Mouse (Mus musculus) left cerebral cortex, postnatal 25 days (tissue): ENCODE results near the gene Fibp. TPM values are rescaled to one million over a fixed set of nuclear protein-coding genes. Genes with fewer than 3 reads are reported as not detected.

Experiments
- DNase-seq, 2 experiments: peaks; one replicate each; pipeline ENCODE4 v3.0.0; 2022; ENCODE audit warnings: low spot score in 2 of 2, mixed read lengths in 1 of 2
- intact Hi-C: fragments of 180-260 bp; cut with DNase I; formaldehyde crosslinking; loops from one replicate; pipeline ENCODE4 v1.15.1; 2025
- total RNA-seq, 2 experiments: library from RNA; stranded (reverse); gene quantifications; 2 replicates each; pipeline ENCODE4 v1.2.3; 2021

Gene Fibp
- total RNA-seq, 2 experiments from 2014 or later, result 81.9 to 92.9 TPM

GRCm38 (mm10) chr19:5459019-5459418 lies 1.4 kb upstream of the Fibp start:
- peak in 1 of 2 experiments; percentile 84 for DNase-seq
- intact Hi-C loops, result no loop called here

GRCm38 (mm10) chr19:5459896-5460295 lies 519 bp upstream of the Fibp start:
- peak in 1 of 2 experiments; percentile 67 for DNase-seq
- intact Hi-C loops, result loop anchor here (1.0 kb wide), 1 partner anchor 30 kb away; the partner anchor contains the start of gene Cfl1

- DNase-seq, result no peak
- intact Hi-C loops, result no loop called here
These were observed 996 bp downstream of the Fibp start for GRCm38 (mm10) chr19:5461411-5461810.

- DNase-seq, result no peak
- intact Hi-C loops, result loop anchor here (2.0 kb wide), 1 partner anchor 106 kb away; the partner anchor contains the start of gene Ap5b1
These were observed 2.8 kb downstream of the Fibp start for GRCm38 (mm10) chr19:5463212-5463611.

GRCm38 (mm10) chr19:5463791-5464562 lies 3.6 kb downstream of the Fibp start:
- intact Hi-C loops, result loop anchor here (2.0 kb wide), 1 partner anchor 105 kb away; the partner anchor contains the start of gene Ap5b1
- DNase-seq, result peak in 1 of 2 experiments; percentile 57

GRCm38 (mm10) chr19:5465037-5465436 lies 4.6 kb downstream of the Fibp start:
- DNase-seq, result no peak
- intact Hi-C loops, result no loop called here

- intact Hi-C loops, result no loop called here
- DNase-seq, result no peak
These were observed 6.6 kb downstream of the Fibp start for GRCm38 (mm10) chr19:5466916-5467500.

- no peak for DNase-seq
- intact Hi-C loops, result no loop called here
These were observed 8.0 kb downstream of the Fibp start, which contains the start of gene Ctsw for GRCm38 (mm10) chr19:5468374-5468773. Gene Ctsw (minus strand): TSS chr19:5468507.

- intact Hi-C loops, result no loop called here
- no peak for DNase-seq
These were observed 11.4 kb downstream of the Fibp start for GRCm38 (mm10) chr19:5471846-5472245.

GRCm38 (mm10) chr19:5472857-5473256 lies 12.4 kb downstream of the Fibp start:
- DNase-seq, result no peak
- intact Hi-C loops, result no loop called here

GRCm38 (mm10) chr19:5473720-5474119 lies 13.3 kb downstream of the Fibp start, which contains the start of gene Efemp2:
Gene Efemp2 (plus strand): TSS chr19:5473954.
- intact Hi-C loops, result loop anchor here (2.0 kb wide), 1 partner anchor 15 kb away; the partner anchor contains the start of gene Mus81
- peak; percentile 63 to 65 for DNase-seq

GRCm38 (mm10) chr19:5474281-5475068 lies 14.1 kb downstream of the Fibp start:
- no peak for DNase-seq
- intact Hi-C loops, result loop anchor here (2.0 kb wide), 1 partner anchor 14 kb away; the partner anchor contains the start of gene Mus81

GRCm38 (mm10) chr19:5475069-5475714 lies 14.8 kb downstream of the Fibp start:
- intact Hi-C loops, result loop anchor here (2.0 kb wide), 1 partner anchor 14 kb away; the partner anchor contains the start of gene Mus81

GRCm38 (mm10) chr19:5477004-5477667 lies 16.7 kb downstream of the Fibp start:
- intact Hi-C loops, result no loop called here
- DNase-seq, result peak in 1 of 2 experiments; percentile 81

More at GRCm38 (mm10) chr19:5475069-5475714, 14.8 kb downstream of the Fibp start:
- no peak for DNase-seq

- intact Hi-C loops, result no loop called here
- no peak for DNase-seq
These were observed 17.4 kb downstream of the Fibp start for GRCm38 (mm10) chr19:5477668-5478300.

- intact Hi-C loops, result no loop called here
- no peak for DNase-seq
These were observed 19.6 kb downstream of the Fibp start for GRCm38 (mm10) chr19:5480016-5480415.

- DNase-seq, result no peak
- intact Hi-C loops, result no loop called here
These were observed 21.0 kb downstream of the Fibp start for GRCm38 (mm10) chr19:5481398-5481797.
